Mouse (Mus musculus): Measurements from ENCODE around the gene Dap. TPM values are rescaled to one million over a fixed set of nuclear protein-coding genes. Genes with fewer than 3 reads are reported as not detected.

Gene Dap
- polyA plus RNA-seq, 1 experiment from 2014 or later: 33.4 TPM

GRCm38 (mm10) chr15:31239713-31240112, 15.6 kb downstream of the Dap start:
- ATAC-seq (ENCODE audit: low read depth): 0 out of 2 replicates have a peak, but pooled peaks have one; percentile 46
- Histone ChIP-seq H3K27ac (replicated peaks) (no peak overlapping the region), H3K36me3 (0 out of 2 replicates have a peak, but pooled peaks cover 6% of the 10 kb centered on the region), H3K27me3 (no peaks in the 10 kb centered on the region), H3K4me3 (no peak overlapping the region), H3K9me3 (peaks cover 4% of the 10 kb centered on the region; the same call in 1 of the 2 replicates), H3K4me1 (replicated peaks) (no peaks in the 10 kb centered on the region), H3K4me2 (no peak overlapping the region), H3K9ac (no peak overlapping the region)
- 89% methylated on average over 13 of the region's 13 CpGs for WGBS

- no peak overlapping the region for H3K27ac ChIP-seq (replicated peaks)
- H3K4me3 ChIP-seq: no peak overlapping the region
- H3K4me1 ChIP-seq (replicated peaks): no peaks in the 10 kb centered on the region
- H3K27me3 ChIP-seq: no peaks in the 10 kb centered on the region
- 0 out of 2 replicates have a peak, but pooled peaks cover 6% of the 10 kb centered on the region for H3K36me3 ChIP-seq
- ATAC-seq (ENCODE audit: low read depth): no peak
- H3K4me2 ChIP-seq: no peak overlapping the region
- H3K9me3 ChIP-seq: peaks cover 4% of the 10 kb centered on the region; the same call in 1 of the 2 replicates
- WGBS: 94% methylated on average over 4 of the region's 4 CpGs
- no peak overlapping the region for H3K9ac ChIP-seq
These were observed 16.1 kb downstream of the Dap start for GRCm38 (mm10) chr15:31240181-31240580.

DNA sequence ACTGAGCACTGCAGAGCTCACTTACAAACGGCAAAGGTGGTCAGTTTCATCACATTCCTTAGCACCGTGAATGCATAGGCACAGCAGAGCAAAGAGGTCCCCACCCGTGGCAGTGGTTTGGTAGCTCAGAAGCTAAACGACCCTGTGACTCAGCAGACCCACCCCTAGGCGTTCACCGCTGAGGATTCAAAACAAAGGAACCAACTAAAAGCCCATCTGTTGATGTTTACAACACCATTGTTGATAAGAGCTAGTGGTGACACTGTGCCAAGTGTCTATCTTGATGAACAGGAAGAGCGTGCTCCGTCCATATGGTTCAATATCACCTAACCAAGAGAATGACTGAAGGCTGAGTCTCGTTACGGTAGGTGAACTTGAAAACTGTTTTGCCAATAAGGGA, 19.1 kb downstream of the Dap start:
- no peak overlapping the region for H3K4me2 ChIP-seq
- no peak for ATAC-seq (ENCODE audit: low read depth)

GRCm38 (mm10) chr15:31244696-31245445, 20.8 kb downstream of the Dap start:
- peaks cover 10% of the 10 kb centered on the region; the same call in 1 of the 2 replicates for H3K4me1 ChIP-seq (replicated peaks)
- 88% methylated on average over 17 of the region's 17 CpGs for WGBS
- no peak for ATAC-seq (ENCODE audit: low read depth)

More for the DNA sequence above, 19.1 kb downstream of the Dap start:
- peaks cover 4% of the 10 kb centered on the region; the same call in 1 of the 2 replicates for H3K9me3 ChIP-seq
- peaks cover 8% of the 10 kb centered on the region; the same call in 1 of the 2 replicates for H3K4me1 ChIP-seq (replicated peaks)
- 68% methylated on average over 10 of the region's 10 CpGs for WGBS
- H3K27me3 ChIP-seq: no peaks in the 10 kb centered on the region
- H3K9ac ChIP-seq: no peak overlapping the region
- H3K36me3 ChIP-seq: 0 out of 2 replicates have a peak, but pooled peaks cover 6% of the 10 kb centered on the region
- no peak overlapping the region for H3K4me3 ChIP-seq
- no peak overlapping the region for H3K27ac ChIP-seq (replicated peaks)

GRCm38 (mm10) chr15:31245934-31246333, 21.8 kb downstream of the Dap start:
- no peak for ATAC-seq (ENCODE audit: low read depth)
- Histone ChIP-seq H3K27ac (replicated peaks) (no peak overlapping the region), H3K4me3 (no peak overlapping the region), H3K27me3 (no peaks in the 10 kb centered on the region), H3K4me2 (no peak overlapping the region), H3K4me1 (replicated peaks) (peaks cover 21% of the 10 kb centered on the region), H3K9ac (no peak overlapping the region), H3K9me3 (peaks cover 4% of the 10 kb centered on the region; the same call in 1 of the 2 replicates), H3K36me3 (0 out of 2 replicates have a peak, but pooled peaks cover 6% of the 10 kb centered on the region)
- 86% methylated on average over 9 of the region's 9 CpGs for WGBS

More at GRCm38 (mm10) chr15:31244696-31245445, 20.8 kb downstream of the Dap start:
- Histone ChIP-seq H3K27me3 (no peaks in the 10 kb centered on the region), H3K27ac (replicated peaks) (no peak overlapping the region), H3K4me3 (no peak overlapping the region), H3K9ac (no peak overlapping the region), H3K9me3 (peaks cover 4% of the 10 kb centered on the region; the same call in 1 of the 2 replicates), H3K36me3 (0 out of 2 replicates have a peak, but pooled peaks cover 6% of the 10 kb centered on the region), H3K4me2 (no peak overlapping the region)

DNA sequence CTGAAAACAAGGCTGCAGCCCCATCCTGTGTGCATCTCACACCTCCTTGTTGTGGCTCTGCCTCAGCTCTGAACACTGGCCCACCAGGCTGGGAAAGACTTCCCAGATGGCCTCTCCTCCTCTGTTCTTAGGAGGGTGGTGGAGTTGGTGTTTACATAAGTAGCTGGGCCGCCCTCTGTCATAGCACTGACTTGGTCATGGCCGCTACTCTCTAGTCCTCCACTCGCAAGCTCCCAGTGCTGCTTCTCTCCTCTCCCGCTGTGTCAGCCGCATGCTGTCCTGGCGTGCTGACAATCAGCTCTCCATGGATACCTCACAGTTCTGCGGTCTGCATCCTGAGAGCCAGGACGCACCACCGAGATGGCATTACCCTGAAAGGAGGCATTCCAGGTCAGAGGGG, 22.9 kb downstream of the Dap start:
- H3K4me1 ChIP-seq (replicated peaks): peaks cover 24% of the 10 kb centered on the region
- ATAC-seq (ENCODE audit: low read depth): no peak
- 0 out of 2 replicates have a peak, but pooled peaks cover under 1% of the 10 kb centered on the region for H3K9me3 ChIP-seq
- no peak overlapping the region for H3K4me2 ChIP-seq
- no peaks in the 10 kb centered on the region for H3K27me3 ChIP-seq
- 65% methylated on average over 9 of the region's 9 CpGs for WGBS
- no peak overlapping the region for H3K9ac ChIP-seq
- H3K36me3 ChIP-seq: 0 out of 2 replicates have a peak, but pooled peaks cover 2% of the 10 kb centered on the region
- no peak overlapping the region for H3K4me3 ChIP-seq
- H3K27ac ChIP-seq (replicated peaks): no peak overlapping the region

- Histone ChIP-seq H3K27me3 (no peaks in the 10 kb centered on the region), H3K9ac (no peak overlapping the region), H3K4me1 (replicated peaks) (peaks cover 24% of the 10 kb centered on the region), H3K9me3 (no peaks in the 10 kb centered on the region), H3K4me2 (no peak overlapping the region), H3K27ac (replicated peaks) (no peak overlapping the region), H3K4me3 (no peak overlapping the region), H3K36me3 (no peaks in the 10 kb centered on the region)
- 81% methylated on average over 7 of the region's 7 CpGs for WGBS
- ATAC-seq (ENCODE audit: low read depth): no peak
These were observed 24.8 kb downstream of the Dap start for GRCm38 (mm10) chr15:31248882-31249281.

GRCm38 (mm10) chr15:31250027-31250426, 25.9 kb downstream of the Dap start:
- Histone ChIP-seq H3K9me3 (no peaks in the 10 kb centered on the region), H3K4me3 (no peak overlapping the region), H3K4me1 (replicated peaks) (peaks cover 24% of the 10 kb centered on the region), H3K36me3 (no peaks in the 10 kb centered on the region), H3K27me3 (no peaks in the 10 kb centered on the region), H3K4me2 (no peak overlapping the region), H3K9ac (no peak overlapping the region), H3K27ac (replicated peaks) (0 out of 2 replicates have a peak overlapping the region, but pooled peaks have one; percentile 29)
- 77% methylated on average over 2 of the region's 2 CpGs for WGBS
- ATAC-seq (ENCODE audit: low read depth): no peak

- Histone ChIP-seq H3K27ac (replicated peaks) (0 out of 2 replicates have a peak overlapping the region, but pooled peaks have one; percentile 29), H3K4me3 (no peak overlapping the region), H3K4me1 (replicated peaks) (peaks cover 24% of the 10 kb centered on the region), H3K9me3 (no peaks in the 10 kb centered on the region), H3K36me3 (no peaks in the 10 kb centered on the region), H3K27me3 (no peaks in the 10 kb centered on the region), H3K9ac (no peak overlapping the region), H3K4me2 (no peak overlapping the region)
- WGBS: 43% methylated on average over 3 of the region's 3 CpGs
- peak; percentile 71 for ATAC-seq (ENCODE audit: low read depth)
These were observed 26.6 kb downstream of the Dap start for GRCm38 (mm10) chr15:31250676-31251075.

DNA sequence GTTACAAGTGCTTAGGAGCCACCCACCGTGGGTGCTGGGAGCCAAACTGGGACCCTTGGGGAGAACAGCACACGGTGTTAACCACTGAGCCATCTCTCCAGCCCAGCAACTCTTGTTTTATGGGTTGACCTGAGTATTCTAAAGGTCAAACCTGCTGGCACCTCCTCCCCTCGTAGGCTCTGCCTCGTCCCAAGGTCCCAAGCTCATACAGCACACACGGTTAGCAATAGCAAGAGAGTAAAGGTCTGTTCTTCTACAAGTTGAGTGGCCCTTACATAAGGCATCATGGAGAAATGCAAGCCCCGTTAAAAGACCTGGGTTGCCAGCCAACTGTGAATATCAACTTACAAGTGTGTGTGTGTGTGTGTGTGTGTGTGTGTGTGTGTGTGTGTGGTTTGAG, 27.1 kb downstream of the Dap start:
- Histone ChIP-seq H3K9ac (no peak overlapping the region), H3K9me3 (no peaks in the 10 kb centered on the region), H3K4me2 (no peak overlapping the region), H3K4me3 (no peak overlapping the region), H3K4me1 (replicated peaks) (peaks cover 24% of the 10 kb centered on the region), H3K27ac (replicated peaks) (no peak overlapping the region), H3K36me3 (no peaks in the 10 kb centered on the region), H3K27me3 (no peaks in the 10 kb centered on the region)
- no peak for ATAC-seq (ENCODE audit: low read depth)
- WGBS: 79% methylated on average over 6 of the region's 6 CpGs

DNA sequence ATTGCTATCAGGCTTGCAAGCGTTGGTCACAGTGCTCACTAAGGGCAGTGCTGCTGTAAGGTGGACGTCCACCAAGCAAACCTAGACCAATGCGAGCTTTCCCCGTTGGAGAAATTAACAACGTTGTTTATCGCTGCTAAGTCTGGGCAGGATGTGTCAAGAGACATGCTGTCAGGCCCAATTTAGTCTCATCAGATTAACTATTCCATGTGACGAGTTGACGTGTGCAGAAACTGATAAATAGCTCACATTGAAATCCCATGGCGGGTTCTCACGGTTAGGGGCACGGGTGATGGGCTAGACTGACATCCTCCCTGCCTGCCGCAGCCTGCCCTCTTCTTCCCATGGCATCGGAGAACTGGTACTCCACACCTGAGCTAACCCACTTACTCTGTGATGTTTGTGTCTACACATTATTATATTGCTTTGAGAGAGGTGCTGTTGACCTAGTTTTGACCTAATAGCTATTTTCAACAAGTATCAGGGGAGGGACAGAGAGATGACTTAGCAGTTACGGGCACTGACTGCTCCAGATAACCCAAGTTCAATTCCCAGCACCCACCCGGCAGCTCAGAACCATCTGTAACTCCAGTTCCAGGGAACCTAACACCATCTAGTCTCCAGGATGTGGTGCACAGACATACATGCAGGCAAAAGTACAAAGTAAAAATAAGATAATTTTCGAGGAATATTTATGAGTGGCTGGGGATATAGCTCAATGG, 28.6 kb downstream of the Dap start:
- no peak for ATAC-seq (ENCODE audit: low read depth)
- Histone ChIP-seq H3K4me1 (replicated peaks) (peaks cover 25% of the 10 kb centered on the region), H3K4me2 (no peak overlapping the region), H3K4me3 (no peak overlapping the region), H3K36me3 (no peaks in the 10 kb centered on the region), H3K27ac (replicated peaks) (no peak overlapping the region), H3K27me3 (no peaks in the 10 kb centered on the region), H3K9me3 (no peaks in the 10 kb centered on the region), H3K9ac (no peak overlapping the region)
- WGBS: 80% methylated on average over 16 of the region's 16 CpGs

DNA sequence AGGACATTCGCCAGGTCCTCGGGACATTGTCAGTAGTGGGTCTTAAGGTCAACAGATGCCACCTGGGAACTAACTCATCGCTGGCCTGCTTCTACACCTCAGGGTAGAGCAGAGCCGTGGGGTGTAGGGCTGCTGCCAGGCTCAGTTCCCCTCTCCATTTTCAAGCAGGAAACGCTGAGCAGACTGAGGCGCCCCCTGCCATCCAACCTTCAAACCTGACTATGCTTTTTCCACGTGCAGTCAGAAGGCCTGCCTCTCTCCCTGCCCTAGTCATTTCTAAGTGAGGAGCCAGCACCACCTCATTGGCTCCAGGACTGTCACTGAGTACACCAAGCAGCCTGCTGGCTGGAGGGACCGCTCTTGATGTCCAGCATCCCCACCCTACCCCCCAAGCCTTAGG, 29.3 kb downstream of the Dap start:
- H3K27me3 ChIP-seq: no peaks in the 10 kb centered on the region
- H3K4me3 ChIP-seq: no peak overlapping the region
- H3K9ac ChIP-seq: no peak overlapping the region
- 70% methylated on average over 8 of the region's 8 CpGs for WGBS
- no peak overlapping the region for H3K27ac ChIP-seq (replicated peaks)
- no peak overlapping the region for H3K4me2 ChIP-seq
- peaks cover 25% of the 10 kb centered on the region for H3K4me1 ChIP-seq (replicated peaks)
- no peak for ATAC-seq (ENCODE audit: low read depth)
- no peaks in the 10 kb centered on the region for H3K36me3 ChIP-seq
- no peaks in the 10 kb centered on the region for H3K9me3 ChIP-seq

Measured in neural tube, embryonic 13.5 days (tissue).